Mouse (Mus musculus) heart, adult 2 months (tissue): ENCODE results near the gene Prrc2a.

Experiments
- CTCF ChIP-seq: fragments of 200-600 bp; IDR thresholded peaks from 2 replicates; pipeline ENCODE4 v1.8.1; 2022; ENCODE audit warnings: antibody characterized with exemption, mild to moderate bottlenecking, moderate library complexity
- EP300 ChIP-seq: fragments of 200-500 bp; IDR thresholded peaks from 2 replicates; pipeline ENCODE4 v1.6.1; 2011; ENCODE audit warnings: low read depth, low read length, control low read depth; ENCODE audit not compliant: insufficient read depth
- POLR2A ChIP-seq: fragments of 200-500 bp; IDR thresholded peaks from 2 replicates; pipeline ENCODE4 v1.6.1; 2011; ENCODE audit warnings: mild to moderate bottlenecking, low read depth, low read length, control low read depth; ENCODE audit not compliant: insufficient read depth

- TF ChIP-seq CTCF (peak; percentile 75), POLR2A (no peak), EP300 (no peak)
Observed at GRCm38 (mm10) chr17:35166352-35167035, 1.8 kb upstream of the Prrc2a start.
